Mouse (Mus musculus) bone marrow macrophage, adult 2 months (primary cell): ENCODE data around the gene Gucy2g.

Experiments used
- CTCF ChIP-seq: IDR thresholded peaks from 2 replicates; pipeline ENCODE4 v1.5.1; 2012; ENCODE audit warnings: low read depth, mild to moderate bottlenecking, low read length, moderate library complexity
- POLR2A ChIP-seq: IDR thresholded peaks from 2 replicates; pipeline ENCODE4 v1.6.1; 2012; ENCODE audit warnings: mild to moderate bottlenecking, low read depth, low read length, borderline replicate concordance

GRCm38 (mm10) chr19:55177143-55177542 lies 63.9 kb downstream of the Gucy2g start:
- no peak for TF ChIP-seq POLR2A
- no peak for TF ChIP-seq CTCF
